Mouse (Mus musculus) spleen, postnatal 10 days (tissue): ENCODE measurements around the gene Gcsh.
A peak's percentile ranks its signal among the peaks of the same experiment; 100 is the strongest.

ENCODE experiments used
- DNase-seq, 2 experiments: peaks; one replicate each; pipeline ENCODE4 v3.0.0; 2021 to 2022; ENCODE audit warnings: low spot score in 2 of 2

The Gcsh gene

GRCm38 (mm10) chr8:116993095-116993867 lies at the start of gene Gcsh:
Gene Gcsh (minus strand): TSS chr8:116993537.
- DNase-seq: peak; percentile 88 to 97

- no peak for DNase-seq
Observed at GRCm38 (mm10) chr8:117039843-117040242, 46.5 kb upstream of the Gcsh start.

DNA sequence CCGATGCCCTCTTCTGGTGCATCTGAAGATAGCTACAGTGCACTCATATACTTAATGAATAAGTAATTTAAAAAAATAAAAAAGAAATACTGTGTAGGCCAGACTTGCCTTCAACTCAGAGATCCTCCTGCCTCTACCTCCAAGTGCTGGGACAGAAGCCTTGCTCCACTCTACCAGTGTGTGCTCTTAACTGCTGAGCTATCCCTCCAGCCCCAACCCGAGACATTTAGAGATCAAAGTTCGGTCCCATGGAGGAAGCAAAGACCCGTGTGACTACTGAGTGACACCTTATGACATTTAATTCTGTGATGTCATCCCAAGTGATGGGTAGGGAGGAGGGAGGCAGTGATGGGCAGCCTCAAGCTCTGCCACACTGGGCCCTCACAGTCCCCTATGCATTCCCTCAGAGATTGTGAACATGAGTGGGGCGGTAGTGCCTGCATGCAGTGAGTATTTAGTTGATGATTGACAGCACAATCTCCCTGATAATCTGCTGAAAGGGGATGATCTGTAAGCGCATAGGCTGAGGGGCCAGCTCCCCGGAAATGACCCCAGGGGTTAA lies 44.1 kb upstream of the Gcsh start:
- DNase-seq: no peak

GRCm38 (mm10) chr8:117033393-117033792 lies 40.1 kb upstream of the Gcsh start:
- DNase-seq: no peak

DNA sequence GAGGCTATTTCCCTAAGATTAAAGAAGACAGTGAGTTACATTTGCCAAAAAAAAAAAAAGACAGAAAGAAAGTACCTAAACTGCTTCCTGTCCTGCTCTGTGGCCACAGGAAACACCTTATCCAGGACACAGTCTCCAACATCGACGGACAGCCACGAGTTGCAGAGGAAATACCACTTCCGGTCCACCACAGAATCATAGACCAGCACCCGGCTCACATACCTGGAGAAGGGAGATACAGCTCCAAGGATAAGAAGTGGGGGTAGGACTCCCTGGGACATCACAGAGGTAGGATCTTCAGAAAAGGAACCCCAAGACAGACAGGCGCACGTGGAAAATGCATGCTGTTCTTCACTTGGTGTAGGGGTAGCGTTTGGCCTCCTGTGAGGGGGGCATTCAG lies 39.3 kb upstream of the Gcsh start:
- no peak for DNase-seq

DNA sequence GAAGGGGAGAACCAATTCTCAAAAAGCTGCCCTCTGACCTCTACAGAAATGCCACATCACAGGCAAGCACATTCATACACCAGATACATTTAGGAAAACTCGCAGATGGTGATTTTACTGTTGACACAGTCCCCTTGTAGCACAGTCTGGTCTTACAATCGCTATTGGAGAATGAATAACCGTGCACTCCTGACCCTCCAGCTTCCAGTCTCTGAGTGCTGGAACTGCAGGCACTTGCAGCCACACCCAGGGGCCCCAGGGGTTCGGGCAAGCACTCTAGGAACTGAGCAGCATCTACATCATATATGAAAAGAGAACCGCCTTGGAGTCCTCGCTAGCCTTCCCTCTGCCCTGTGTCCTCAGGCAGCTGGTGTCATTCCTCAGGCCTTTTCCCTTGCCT lies 38.1 kb upstream of the Gcsh start:
- no peak for DNase-seq

GRCm38 (mm10) chr8:117028686-117029085 lies 35.3 kb upstream of the Gcsh start:
- no peak for DNase-seq

DNA sequence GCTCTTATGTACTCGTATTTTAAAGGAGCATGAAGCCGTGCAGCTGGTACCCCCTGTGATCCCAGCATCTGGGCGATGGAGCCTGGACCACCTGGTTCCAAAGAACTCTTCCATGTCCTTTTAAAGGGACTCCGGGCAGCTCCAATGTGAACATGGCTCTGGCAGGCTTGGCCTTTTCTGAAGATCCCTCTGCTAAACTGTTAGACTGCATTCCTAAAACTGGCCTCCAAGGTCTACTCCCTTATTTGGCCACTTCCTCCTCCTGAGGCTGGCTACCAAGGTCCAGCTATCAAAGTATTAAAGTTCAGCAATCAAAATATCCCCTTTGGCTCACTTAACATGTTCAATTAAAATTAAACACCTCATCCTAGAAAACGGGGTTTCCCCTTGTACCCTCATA lies 34.3 kb upstream of the Gcsh start:
- no peak for DNase-seq

GRCm38 (mm10) chr8:117022297-117022993 lies 29.1 kb upstream of the Gcsh start:
- no peak for DNase-seq

GRCm38 (mm10) chr8:117019323-117020275 lies 26.3 kb upstream of the Gcsh start:
- no peak for DNase-seq

- no peak for DNase-seq
Observed at GRCm38 (mm10) chr8:117017896-117018295, 24.6 kb upstream of the Gcsh start.

GRCm38 (mm10) chr8:117017006-117017405 lies 23.7 kb upstream of the Gcsh start:
- no peak for DNase-seq

- DNase-seq: no peak
Observed at GRCm38 (mm10) chr8:117015670-117016069, 22.3 kb upstream of the Gcsh start.

GRCm38 (mm10) chr8:117011366-117011765 lies 18.0 kb upstream of the Gcsh start:
- DNase-seq: peak in 1 of 2 experiments; percentile 31

GRCm38 (mm10) chr8:116994016-116994716 lies 829 bp upstream of the Gcsh start:
- DNase-seq: no peak

GRCm38 (mm10) chr8:116992176-116992971 lies 963 bp downstream of the Gcsh start:
- peak in 1 of 2 experiments; percentile 21 for DNase-seq

DNA sequence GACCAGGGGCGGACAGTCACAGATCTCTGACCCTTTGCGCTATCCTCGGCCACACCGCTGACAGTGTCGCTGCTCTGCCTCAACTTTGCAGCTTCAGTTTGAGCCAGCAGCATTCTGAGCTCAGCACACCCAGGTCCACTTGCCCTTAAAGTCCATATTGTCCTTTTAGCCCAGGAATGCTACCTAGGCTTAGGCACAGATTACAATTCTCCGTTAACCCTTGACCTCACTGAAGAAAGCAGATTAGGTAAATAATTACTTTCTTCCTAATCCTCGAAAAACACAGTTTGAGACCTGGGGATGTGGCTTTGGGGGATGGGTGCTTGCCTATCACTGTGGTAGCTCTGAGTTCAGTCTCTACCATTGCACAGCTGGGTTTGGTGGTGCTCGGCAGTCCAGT lies 2.1 kb downstream of the Gcsh start:
- no peak for DNase-seq

- no peak for DNase-seq
Observed at GRCm38 (mm10) chr8:116989842-116990241, 3.5 kb downstream of the Gcsh start.

- DNase-seq: peak; percentile 33 to 79
Observed at GRCm38 (mm10) chr8:116980117-116980516, 13.2 kb downstream of the Gcsh start.

DNA sequence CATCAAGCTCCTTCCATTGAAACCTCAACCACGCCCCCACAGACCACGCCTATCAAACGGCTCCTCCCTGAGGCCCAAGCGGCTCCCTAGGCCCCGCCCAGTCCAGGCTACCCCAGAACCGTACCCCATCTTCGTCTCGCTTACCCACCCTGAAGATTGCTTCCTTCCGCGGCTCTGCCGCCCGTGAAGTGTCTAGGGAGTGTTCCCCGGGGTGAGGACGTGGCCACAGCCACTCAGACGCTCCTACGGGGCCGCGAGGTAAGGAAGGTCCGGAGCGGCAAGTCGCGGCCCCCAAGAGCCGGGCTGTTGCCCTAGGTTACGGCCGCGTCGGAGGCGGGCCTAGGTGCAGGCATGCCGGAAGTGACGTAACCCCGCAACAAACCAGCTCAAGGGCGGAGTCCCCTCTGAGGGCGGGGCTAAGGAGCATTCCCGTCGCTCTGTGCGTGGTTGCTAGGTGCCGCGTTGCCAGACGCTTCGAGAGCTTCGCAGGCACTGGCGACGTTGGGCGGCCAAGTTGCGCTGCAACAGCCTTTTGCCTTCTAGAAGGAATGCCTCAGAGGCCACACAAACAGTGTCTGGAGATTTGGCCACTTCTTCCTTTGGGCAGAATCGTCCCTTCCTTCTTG lies 14.6 kb downstream of the Gcsh start, which contains the start of gene 1700030J22Rik:
1700030J22Rik (minus strand) TSS at position 329 of the 626 bp plus-strand sequence.
- DNase-seq: peak; percentile 95 to 99
